Mouse (Mus musculus) liver, adult 2 months (tissue): ENCODE measurements around the gene Lrig3. TPM values are rescaled to one million over a fixed set of nuclear protein-coding genes. Genes with fewer than 3 reads are reported as not detected.

ENCODE experiments used
- DNase-seq: peaks from one replicate; pipeline ENCODE4 v3.0.0-alpha.2; 2011; ENCODE audit warnings: low read depth, low spot score; ENCODE audit errors: extremely low read depth
- H3K27ac ChIP-seq: fragments of 200-500 bp; replicated peaks from 2 replicates; pipeline ENCODE4 v1.5.1; 2012; ENCODE audit warnings: low read depth, mild to moderate bottlenecking, control low read depth, inconsistent platforms, low read length; ENCODE audit not compliant: insufficient read depth
- H3K27me3 ChIP-seq: fragments of 200-500 bp; 2 replicates; pipeline ENCODE4 v1.6.1; 2012; ENCODE audit warnings: mild to moderate bottlenecking, moderate library complexity, low read length, inconsistent platforms; ENCODE audit not compliant: control insufficient read depth, insufficient read depth
- H3K36me3 ChIP-seq: fragments of 200-500 bp; 2 replicates; pipeline ENCODE4 v1.6.1; 2012; ENCODE audit warnings: low read length, inconsistent platforms; ENCODE audit not compliant: control insufficient read depth, insufficient read depth
- H3K4me1 ChIP-seq: fragments of 200-500 bp; 2 replicates; pipeline ENCODE4 v1.6.1; 2011; ENCODE audit warnings: low read length; ENCODE audit not compliant: control insufficient read depth, insufficient read depth
- H3K4me3 ChIP-seq: fragments of 200-500 bp; 2 replicates; pipeline ENCODE4 v1.5.1; 2011; ENCODE audit warnings: low read depth, mild to moderate bottlenecking, control low read depth, low read length, moderate library complexity; ENCODE audit not compliant: insufficient read depth
- H3K79me2 ChIP-seq: fragments of 200-500 bp; 2 replicates; pipeline ENCODE4 v1.6.1; 2012; ENCODE audit warnings: inconsistent platforms, mild to moderate bottlenecking, low read length, moderate library complexity; ENCODE audit not compliant: control insufficient read depth, insufficient read depth
- H3K9ac ChIP-seq: fragments of 200-500 bp; 2 replicates; pipeline ENCODE4 v1.6.1; 2012; ENCODE audit warnings: low read depth, mild to moderate bottlenecking, control low read depth, inconsistent platforms, low read length
- CTCF ChIP-seq: fragments of 200-500 bp; IDR thresholded peaks from 2 replicates; pipeline ENCODE4 v1.5.1; 2011; ENCODE audit warnings: low read depth, low read length, control low read depth
- POLR2A ChIP-seq: fragments of 200-500 bp; IDR thresholded peaks from 2 replicates; pipeline ENCODE4 v1.6.1; 2011; ENCODE audit warnings: low read length, control low read depth; ENCODE audit not compliant: insufficient read depth; ENCODE audit errors: extremely low read depth
- WGBS: fragments of 180-500 bp; shearing (Covaris S2); methylation state at CpG from one replicate; pipeline ENCODE4 v1.1.7; 2018; 5-methylcytosine and 5-hydroxymethylcytosine counted together
- polyA plus RNA-seq: library from polyadenylated mRNA; depleted of rRNA; stranded (reverse); fragments of >200 nt; gene quantifications from 2 replicates; pipeline ENCODE4 v1.2.3, GENCODE M21; 2012
- total RNA-seq: library from RNA; depleted of rRNA; stranded (reverse); fragments of >200 nt; gene quantifications from 2 replicates; pipeline ENCODE4 v1.2.3, GENCODE M21; 2014

Lrig3 gene
- total and polyA plus RNA-seq, 2 experiments = 3.7 to 10.7 TPM

GRCm38 (mm10) chr10:125933388-125933787 lies 32.6 kb upstream of the Lrig3 start:
- Histone ChIP-seq H3K9ac (no peak overlapping the region), H3K27me3 (no peaks in the 10 kb centered on the region), H3K36me3 (no peaks in the 10 kb centered on the region), H3K4me1 (no peaks in the 10 kb centered on the region; the same call in 1 of the 2 replicates), H3K79me2 (no peaks in the 10 kb centered on the region), H3K4me3 (no peak overlapping the region), H3K27ac (no peak overlapping the region)
- 26% methylated on average over 6 of the region's 6 CpGs for WGBS
- TF ChIP-seq POLR2A = no peak
- TF ChIP-seq CTCF = no peak
- DNase-seq = peak; percentile 35

GRCm38 (mm10) chr10:125934095-125934494 lies 31.9 kb upstream of the Lrig3 start:
- H3K79me2 ChIP-seq = no peaks in the 10 kb centered on the region
- no peak overlapping the region for H3K4me3 ChIP-seq
- 89% methylated on average over 3 of the region's 3 CpGs for WGBS
- no peaks in the 10 kb centered on the region for H3K27me3 ChIP-seq
- no peaks in the 10 kb centered on the region; the same call in 1 of the 2 replicates for H3K4me1 ChIP-seq
- DNase-seq = no peak
- TF ChIP-seq CTCF = no peak
- TF ChIP-seq POLR2A = no peak
- no peak overlapping the region for H3K9ac ChIP-seq
- H3K36me3 ChIP-seq = no peaks in the 10 kb centered on the region
- H3K27ac ChIP-seq = no peak overlapping the region

GRCm38 (mm10) chr10:125937517-125938497 lies 28.2 kb upstream of the Lrig3 start:
- H3K4me3 ChIP-seq = no peak overlapping the region
- no peak for DNase-seq
- no peak for TF ChIP-seq POLR2A
- no peak for TF ChIP-seq CTCF
- H3K27ac ChIP-seq = no peak overlapping the region
- no peak overlapping the region for H3K9ac ChIP-seq
- no peaks in the 10 kb centered on the region for H3K27me3 ChIP-seq
- no peaks in the 10 kb centered on the region; the same call in 1 of the 2 replicates for H3K4me1 ChIP-seq
- 71% methylated on average over 11 of the region's 11 CpGs for WGBS
- H3K36me3 ChIP-seq = no peaks in the 10 kb centered on the region
- no peaks in the 10 kb centered on the region for H3K79me2 ChIP-seq

- WGBS = 86% methylated on average over 12 of the region's 12 CpGs
- Histone ChIP-seq H3K79me2 (no peaks in the 10 kb centered on the region), H3K36me3 (no peaks in the 10 kb centered on the region), H3K27me3 (no peaks in the 10 kb centered on the region), H3K9ac (no peak overlapping the region), H3K4me1 (no peaks in the 10 kb centered on the region), H3K27ac (no peak overlapping the region), H3K4me3 (no peak overlapping the region)
- DNase-seq = no peak
- no peak for TF ChIP-seq POLR2A
- no peak for TF ChIP-seq CTCF
These were observed 27.2 kb upstream of the Lrig3 start for GRCm38 (mm10) chr10:125938528-125939402.

GRCm38 (mm10) chr10:125940316-125941059 lies 25.5 kb upstream of the Lrig3 start:
- Histone ChIP-seq H3K4me1 (no peaks in the 10 kb centered on the region), H3K4me3 (no peak overlapping the region), H3K27ac (no peak overlapping the region), H3K36me3 (no peaks in the 10 kb centered on the region), H3K27me3 (no peaks in the 10 kb centered on the region), H3K79me2 (no peaks in the 10 kb centered on the region), H3K9ac (no peak overlapping the region)
- WGBS = 76% methylated on average over 11 of the region's 11 CpGs
- peak; percentile 36 for DNase-seq
- TF ChIP-seq POLR2A (no peak), CTCF (no peak)
